Mouse (Mus musculus) hindbrain, embryonic 11.5 days (tissue): Measurements from ENCODE around the gene Slc5a9. TPM values are rescaled to one million over a fixed set of nuclear protein-coding genes. Genes with fewer than 3 reads are reported as not detected.
A peak's percentile ranks its signal among the peaks of the same experiment; 100 is the strongest.
"Not testable (repeated sequence)": the region's sequence is repeated elsewhere in the genome, so short reads cannot be mapped to it uniquely, and the experiment has no call there.

Source experiments
- ATAC-seq: fragments of 200-750 bp; cut with Nextera tagmentation; 2 replicates; pipeline ENCODE4 v1.8.0; 2017; ENCODE audit warnings: mild to moderate bottlenecking, moderate TSS enrichment, moderate library complexity; ENCODE audit not compliant: low FRiP score
- DNase-seq: peaks from one replicate; pipeline ENCODE4 v3.0.0-alpha.2; 2015; ENCODE audit warnings: low spot score
- H3K27ac ChIP-seq: fragments of 300-500 bp; sonication (generic); 2 replicates; pipeline ENCODE4 v1.5.1; 2014; ENCODE audit warnings: mild to moderate bottlenecking, low read depth, low read length
- H3K27me3 ChIP-seq: fragments of 300-500 bp; sonication (generic); 2 replicates; pipeline ENCODE4 v1.6.1; 2014; ENCODE audit warnings: mild to moderate bottlenecking, low read length, moderate library complexity, mixed read lengths; ENCODE audit not compliant: control insufficient read depth, insufficient read depth
- H3K36me3 ChIP-seq: fragments of 300-500 bp; sonication (generic); 2 replicates; pipeline ENCODE4 v1.6.1; 2014; ENCODE audit warnings: mild to moderate bottlenecking, low read length, moderate library complexity, mixed read lengths; ENCODE audit not compliant: control insufficient read depth, insufficient read depth
- H3K4me1 ChIP-seq: fragments of 300-500 bp; sonication (generic); replicated peaks from 2 replicates; pipeline ENCODE4 v1.6.1; 2014; ENCODE audit warnings: low read length, mixed read lengths; ENCODE audit not compliant: control insufficient read depth, insufficient read depth
- H3K4me2 ChIP-seq: fragments of 300-500 bp; sonication (generic); replicated peaks from 2 replicates; pipeline ENCODE4 v1.6.1; 2014; ENCODE audit warnings: mild to moderate bottlenecking, low read depth, low read length
- H3K4me3 ChIP-seq: fragments of 300-500 bp; sonication (generic); 2 replicates; pipeline ENCODE4 v1.5.1; 2014; ENCODE audit warnings: low read depth, low read length
- H3K9ac ChIP-seq: fragments of 300-500 bp; sonication (generic); 2 replicates; pipeline ENCODE4 v1.6.1; 2014; ENCODE audit warnings: low read depth, low read length
- H3K9me3 ChIP-seq: fragments of 300-500 bp; sonication (generic); 2 replicates; pipeline ENCODE4 v1.6.1; 2016; ENCODE audit warnings: low read length; ENCODE audit not compliant: control insufficient read depth
- WGBS: fragments of 180-500 bp; shearing (Covaris S2); extraction: QIAGEN DNeasy Blood & Tissue Kit; methylation state at CpG from one replicate; pipeline ENCODE4 v1.1.7; 2014; 5-methylcytosine and 5-hydroxymethylcytosine counted together
- polyA plus RNA-seq: library from polyadenylated mRNA; unstranded; fragments of >200 nt; fragmentation: Nextera tagmentation; extraction: Ambion mirVana; gene quantifications from 2 replicates; pipeline ENCODE4 v1.2.1, GENCODE M21; 2014

The Slc5a9 gene
- polyA plus RNA-seq: not detected in 2 replicates

GRCm38 (mm10) chr4:111902775-111903174, at the start of gene Slc5a9:
TSS of gene Slc5a9 (minus strand) at chr4:111902918.
- H3K27me3 ChIP-seq: no peaks in the 10 kb centered on the region
- H3K27ac ChIP-seq: no peak within 1 kb of the TSS
- H3K9me3 ChIP-seq: no peaks in the 10 kb centered on the region
- H3K4me1 ChIP-seq: no peaks in the 10 kb centered on the region
- H3K36me3 ChIP-seq: no peaks in the 10 kb centered on the region
- no peak within 1 kb of the TSS for H3K4me3 ChIP-seq
- no peak for DNase-seq
- ATAC-seq: no peak
- no peak within 1 kb of the TSS for H3K9ac ChIP-seq
- H3K4me2 ChIP-seq: no peak within 1 kb of the TSS

GRCm38 (mm10) chr4:111919092-111919491, 16.4 kb upstream of the Slc5a9 start, which contains the start of gene Skint8:
TSS of gene Skint8 (plus strand) at chr4:111919392.
- Histone ChIP-seq H3K4me1 (no peaks in the 10 kb centered on the region), H3K36me3 (no peaks in the 10 kb centered on the region), H3K4me2 (no peak within 1 kb of the TSS), H3K27me3 (no peaks in the 10 kb centered on the region), H3K9ac (no peak within 1 kb of the TSS), H3K27ac (no peak within 1 kb of the TSS), H3K9me3 (no peaks in the 10 kb centered on the region), H3K4me3 (no peak within 1 kb of the TSS)
- ATAC-seq (no peak), DNase-seq (no peak)
- 82% methylated on average over 1 of the region's 1 CpGs for WGBS

GRCm38 (mm10) chr4:111907926-111908325, 5.2 kb upstream of the Slc5a9 start:
- Histone ChIP-seq H3K4me2 (no peak overlapping the region), H3K27me3 (no peaks in the 10 kb centered on the region), H3K4me3 (no peak overlapping the region), H3K9me3 (no peaks in the 10 kb centered on the region), H3K9ac (no peak overlapping the region), H3K27ac (no peak overlapping the region), H3K4me1 (no peaks in the 10 kb centered on the region), H3K36me3 (no peaks in the 10 kb centered on the region)
- peak; percentile 66 for DNase-seq
- peak; percentile 51; the same call in 1 of the 2 replicates for ATAC-seq
- 53% methylated on average over 2 of the region's 2 CpGs for WGBS

GRCm38 (mm10) chr4:111901473-111901872, 1.2 kb downstream of the Slc5a9 start:
- Histone ChIP-seq H3K4me2 (no peak overlapping the region), H3K9me3 (no peaks in the 10 kb centered on the region), H3K27ac (no peak overlapping the region), H3K27me3 (no peaks in the 10 kb centered on the region), H3K4me1 (no peaks in the 10 kb centered on the region), H3K4me3 (no peak overlapping the region), H3K36me3 (no peaks in the 10 kb centered on the region), H3K9ac (no peak overlapping the region)
- WGBS: 94% methylated on average over 1 of the region's 1 CpGs
- ATAC-seq: no peak
- no peak for DNase-seq

GRCm38 (mm10) chr4:111900491-111900890, 2.2 kb downstream of the Slc5a9 start:
- not testable (repeated sequence) for H3K4me2 ChIP-seq, H3K9me3 ChIP-seq, ATAC-seq, H3K36me3 ChIP-seq, H3K27me3 ChIP-seq, H3K4me3 ChIP-seq, H3K4me1 ChIP-seq, DNase-seq, H3K9ac ChIP-seq, H3K27ac ChIP-seq
- WGBS: 78% methylated on average over 1 of the region's 1 CpGs

GRCm38 (mm10) chr4:111898566-111898965, 4.2 kb downstream of the Slc5a9 start:
- Histone ChIP-seq H3K27me3 (no peaks in the 10 kb centered on the region), H3K4me1 (no peaks in the 10 kb centered on the region), H3K9ac (no peak overlapping the region), H3K4me2 (no peak overlapping the region), H3K4me3 (no peak overlapping the region), H3K9me3 (no peaks in the 10 kb centered on the region), H3K27ac (no peak overlapping the region), H3K36me3 (no peaks in the 10 kb centered on the region)
- DNase-seq: no peak
- ATAC-seq: no peak
- 70% methylated on average over 4 of the region's 4 CpGs for WGBS

- no peak for ATAC-seq
- Histone ChIP-seq H3K27me3 (no peaks in the 10 kb centered on the region), H3K27ac (no peak overlapping the region), H3K4me3 (no peak overlapping the region), H3K9me3 (no peaks in the 10 kb centered on the region), H3K4me2 (no peak overlapping the region), H3K36me3 (no peaks in the 10 kb centered on the region), H3K9ac (no peak overlapping the region), H3K4me1 (no peaks in the 10 kb centered on the region)
- 78% methylated on average over 1 of the region's 1 CpGs for WGBS
- DNase-seq: no peak
These were observed 5.0 kb downstream of the Slc5a9 start for GRCm38 (mm10) chr4:111897755-111898154.

GRCm38 (mm10) chr4:111892138-111892537, 10.6 kb downstream of the Slc5a9 start:
- Histone ChIP-seq H3K9me3 (no peaks in the 10 kb centered on the region), H3K4me3 (no peak overlapping the region), H3K27ac (no peak overlapping the region), H3K36me3 (no peaks in the 10 kb centered on the region), H3K9ac (no peak overlapping the region), H3K27me3 (no peaks in the 10 kb centered on the region), H3K4me1 (no peaks in the 10 kb centered on the region), H3K4me2 (no peak overlapping the region)
- DNase-seq: no peak
- no peak for ATAC-seq

GRCm38 (mm10) chr4:111886607-111887006, 16.1 kb downstream of the Slc5a9 start:
- WGBS: 23% methylated on average over 4 of the region's 4 CpGs
- H3K27ac ChIP-seq: no peak overlapping the region
- no peak overlapping the region for H3K4me3 ChIP-seq
- ATAC-seq (peak; percentile 81), DNase-seq (peak; percentile 84)
- H3K9ac ChIP-seq: no peak overlapping the region
- no peaks in the 10 kb centered on the region for H3K9me3 ChIP-seq
- no peaks in the 10 kb centered on the region for H3K4me1 ChIP-seq
- H3K36me3 ChIP-seq: no peaks in the 10 kb centered on the region
- no peak overlapping the region for H3K4me2 ChIP-seq
- H3K27me3 ChIP-seq: no peaks in the 10 kb centered on the region
